Mouse (Mus musculus): Measurements from ENCODE around the gene Rps6ka6. TPM values are rescaled to one million over a fixed set of nuclear protein-coding genes. Genes with fewer than 3 reads are reported as not detected.

The Rps6ka6 gene
- polyA plus RNA-seq, 1 experiment from 2014 or later: 46.4 TPM

DNA sequence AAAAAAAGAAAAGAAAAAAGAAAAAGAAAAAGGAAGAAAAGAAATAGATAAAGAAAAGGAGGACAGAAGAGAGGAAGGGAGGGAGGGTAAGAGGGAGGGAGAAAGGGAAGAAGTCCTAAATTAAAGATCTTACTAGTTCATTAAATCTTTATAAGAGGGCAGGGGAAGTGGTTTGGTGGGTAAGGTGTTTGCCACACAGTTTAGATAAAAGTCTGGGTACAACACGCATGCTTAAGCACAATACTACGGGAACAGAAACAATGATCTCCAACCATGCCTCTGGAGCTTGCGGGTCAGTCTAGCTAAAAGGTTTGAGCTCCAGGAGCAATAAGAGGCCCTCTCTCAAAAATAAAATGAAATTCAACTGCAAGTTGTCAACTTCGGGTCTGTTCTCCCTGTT, 123.0 kb downstream of the Rps6ka6 start:
- no peaks in the 10 kb centered on the region for H3K36me3 ChIP-seq (replicated peaks; ENCODE audit: control insufficient read depth, insufficient read depth)
- H3K4me2 ChIP-seq (replicated peaks): no peak overlapping the region
- no peak overlapping the region for H3K9ac ChIP-seq
- WGBS: 86% methylated on average over 4 of the region's 4 CpGs
- no peaks in the 10 kb centered on the region for H3K4me1 ChIP-seq (replicated peaks; ENCODE audit: control insufficient read depth, insufficient read depth, low read length)
- H3K4me3 ChIP-seq (replicated peaks; ENCODE audit: low read length): no peak overlapping the region
- H3K9me3 ChIP-seq (ENCODE audit: control insufficient read depth, low read length): no peaks in the 10 kb centered on the region
- ATAC-seq (ENCODE audit: low FRiP score) (no peak), DNase-seq (ENCODE audit: low spot score) (no peak)
- H3K27ac ChIP-seq: no peak overlapping the region
- H3K27me3 ChIP-seq (ENCODE audit: control insufficient read depth, insufficient read depth, low read length): no peaks in the 10 kb centered on the region

DNA sequence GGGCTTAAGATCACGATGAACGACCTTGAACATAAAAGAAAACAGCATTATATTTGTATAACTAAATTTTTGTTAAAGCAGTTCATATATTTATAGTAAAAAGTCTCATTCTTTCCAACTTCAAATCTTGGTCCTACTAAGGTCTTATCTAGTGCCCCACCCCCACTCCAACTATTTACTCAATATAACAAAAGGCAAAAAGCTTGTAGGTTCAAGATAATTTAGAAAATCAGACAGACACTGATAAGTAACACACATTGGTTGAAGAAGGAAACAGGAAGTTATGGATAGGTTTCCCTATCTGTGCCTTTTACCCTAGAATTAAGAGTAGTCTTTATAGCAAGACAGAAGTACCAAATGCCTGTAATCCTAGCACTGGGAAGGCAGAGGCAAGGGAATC, 132.9 kb downstream of the Rps6ka6 start:
- ATAC-seq (ENCODE audit: low FRiP score): no peak
- Histone ChIP-seq H3K4me2 (replicated peaks) (no peak overlapping the region), H3K9me3 (ENCODE audit: control insufficient read depth, low read length) (no peaks in the 10 kb centered on the region), H3K4me1 (replicated peaks; ENCODE audit: control insufficient read depth, insufficient read depth, low read length) (no peaks in the 10 kb centered on the region), H3K9ac (no peak overlapping the region), H3K36me3 (replicated peaks; ENCODE audit: control insufficient read depth, insufficient read depth) (no peaks in the 10 kb centered on the region), H3K27ac (no peak overlapping the region), H3K4me3 (replicated peaks; ENCODE audit: low read length) (no peak overlapping the region), H3K27me3 (ENCODE audit: control insufficient read depth, insufficient read depth, low read length) (no peaks in the 10 kb centered on the region)
- DNase-seq (ENCODE audit: low spot score): no peak
- 87% methylated on average over 2 of the region's 2 CpGs for WGBS

DNA sequence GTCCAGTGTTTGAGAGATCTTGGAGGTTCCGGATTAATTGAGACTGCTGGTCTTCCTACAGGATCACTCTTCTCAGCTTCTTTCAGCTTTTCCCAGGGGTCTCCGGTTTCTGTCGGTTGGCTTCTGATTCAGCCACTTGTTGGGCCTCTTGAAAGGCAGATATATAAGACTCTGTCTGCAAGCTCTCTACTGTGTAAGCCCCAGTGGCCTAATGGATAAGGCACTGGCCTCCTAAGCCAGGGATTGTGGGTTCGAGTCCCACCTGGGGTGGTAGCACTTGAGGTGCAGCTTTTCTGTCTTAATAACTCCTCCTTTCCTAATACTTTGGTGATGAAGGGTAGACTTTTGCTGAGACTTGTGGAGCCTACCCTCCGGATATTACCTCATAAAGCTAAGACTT, 160.7 kb downstream of the Rps6ka6 start:
- Histone ChIP-seq H3K9ac (no peak overlapping the region), H3K27ac (no peak overlapping the region), H3K27me3 (ENCODE audit: control insufficient read depth, insufficient read depth, low read length) (no peaks in the 10 kb centered on the region), H3K4me1 (replicated peaks; ENCODE audit: control insufficient read depth, insufficient read depth, low read length) (no peaks in the 10 kb centered on the region), H3K36me3 (replicated peaks; ENCODE audit: control insufficient read depth, insufficient read depth) (no peaks in the 10 kb centered on the region), H3K4me3 (replicated peaks; ENCODE audit: low read length) (no peak overlapping the region), H3K9me3 (ENCODE audit: control insufficient read depth, low read length) (no peaks in the 10 kb centered on the region), H3K4me2 (replicated peaks) (no peak overlapping the region)
- DNase-seq (ENCODE audit: low spot score): no peak
- no peak for ATAC-seq (ENCODE audit: low FRiP score)
- WGBS: 86% methylated on average over 5 of the region's 5 CpGs

DNA sequence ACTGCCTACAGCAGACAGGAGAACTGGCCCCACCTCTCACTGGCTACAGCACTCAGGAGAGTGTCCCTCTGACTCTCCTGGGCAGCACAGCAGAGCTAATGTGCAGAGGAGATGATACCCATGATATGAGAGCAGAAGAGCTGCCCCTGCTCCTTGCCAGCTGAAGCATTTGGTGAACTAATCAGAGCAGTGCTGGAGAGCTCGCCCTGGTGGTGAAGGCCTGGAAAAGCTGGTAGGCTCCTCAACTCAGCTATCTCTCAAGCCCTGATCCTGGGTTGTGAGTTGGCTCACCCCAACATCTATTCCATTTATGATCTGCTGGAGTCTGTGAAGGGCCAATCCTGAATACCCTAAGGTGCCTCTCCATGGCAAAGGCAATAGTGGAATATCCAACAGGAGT, 163.6 kb downstream of the Rps6ka6 start:
- DNase-seq (ENCODE audit: low spot score) (no peak), ATAC-seq (ENCODE audit: low FRiP score) (no peak)
- no peak overlapping the region for H3K4me2 ChIP-seq (replicated peaks)
- H3K36me3 ChIP-seq (replicated peaks; ENCODE audit: control insufficient read depth, insufficient read depth): no peaks in the 10 kb centered on the region
- WGBS: 42% methylated on average over 1 of the region's 1 CpGs
- no peaks in the 10 kb centered on the region for H3K27me3 ChIP-seq (ENCODE audit: control insufficient read depth, insufficient read depth, low read length)
- H3K27ac ChIP-seq: no peak overlapping the region
- H3K9ac ChIP-seq: no peak overlapping the region
- H3K4me1 ChIP-seq (replicated peaks; ENCODE audit: control insufficient read depth, insufficient read depth, low read length): no peaks in the 10 kb centered on the region
- H3K4me3 ChIP-seq (replicated peaks; ENCODE audit: low read length): no peak overlapping the region
- no peaks in the 10 kb centered on the region for H3K9me3 ChIP-seq (ENCODE audit: control insufficient read depth, low read length)

Other genes with a start within 250 kb of the Rps6ka6 start
- gene Hdx, start 159.1 kb upstream of the Rps6ka6 start, polyA plus RNA-seq (2014; fragmentation: Nextera tagmentation; extraction: Ambion mirVana): 2.2 and 2.8 TPM in 2 replicates